Mouse (Mus musculus): ENCODE results near the gene Pvr. TPM values are rescaled to one million over a fixed set of nuclear protein-coding genes. Genes with fewer than 3 reads are reported as not detected.

Gene Pvr
- polyA plus RNA-seq, 1 experiment, result 11.8 TPM

DNA sequence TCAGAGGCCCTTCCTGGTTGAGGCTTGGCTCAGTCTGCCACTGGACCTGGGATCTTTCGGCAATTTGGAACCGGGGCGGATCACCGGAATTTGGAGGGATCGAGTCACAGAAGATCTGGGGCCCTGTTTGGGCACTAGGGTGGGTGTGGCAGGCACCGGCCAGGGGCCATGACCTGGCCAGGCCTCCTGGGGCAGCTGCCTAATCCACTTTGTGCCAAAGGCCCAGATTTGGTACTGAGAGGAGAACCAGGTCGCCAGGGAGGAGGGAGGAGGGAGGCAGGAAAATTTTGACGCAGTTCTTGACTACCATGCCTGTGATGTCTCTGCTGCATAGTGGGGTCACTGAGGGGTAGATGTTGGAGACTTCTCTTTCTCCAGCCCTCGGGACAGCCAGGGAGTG lies 59.8 kb downstream of the Pvr start, which contains the start of gene Ceacam16:
Gene Ceacam16 (minus strand): TSS at position 101 of the 400 bp plus-strand sequence.
- H3K4me3 ChIP-seq (ENCODE audit: insufficient read depth, low read length), result no peak within 1 kb of the TSS
- no peak within 1 kb of the TSS for H3K27ac ChIP-seq (ENCODE audit: insufficient read depth, low read length)
- H3K4me1 ChIP-seq (ENCODE audit: control insufficient read depth, insufficient read depth, low read length), result no peaks in the 10 kb centered on the region
- TF ChIP-seq CTCF (IDR thresholded peaks at IDR 0.05; ENCODE audit: extremely low read depth, insufficient read depth, low read length), result no peak
- no peak for TF ChIP-seq POLR2A (IDR thresholded peaks at IDR 0.05; ENCODE audit: extremely low read depth, insufficient read depth, low read length)

DNA sequence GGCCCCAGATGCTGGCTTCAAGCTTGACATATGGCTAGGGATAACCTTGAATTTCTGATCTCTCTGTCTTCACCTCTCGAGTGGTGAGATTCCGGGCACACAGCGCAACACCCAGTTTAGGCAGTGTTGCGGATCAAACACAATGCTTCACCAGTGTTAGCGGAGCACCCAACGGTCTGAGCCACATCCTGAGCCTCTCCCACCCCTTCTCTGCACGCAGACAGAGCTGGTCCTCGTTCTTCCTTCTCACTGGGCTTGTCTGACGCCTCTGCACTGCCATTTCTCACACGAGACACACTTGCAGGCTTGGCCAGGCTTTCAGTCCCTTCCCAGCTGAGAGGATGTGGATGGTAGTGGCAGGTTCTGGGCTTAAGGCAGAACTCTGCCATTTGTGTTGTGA lies 61.2 kb downstream of the Pvr start:
- Histone ChIP-seq H3K4me3 (ENCODE audit: insufficient read depth, low read length) (no peak overlapping the region), H3K4me1 (ENCODE audit: control insufficient read depth, insufficient read depth, low read length) (no peaks in the 10 kb centered on the region), H3K27ac (ENCODE audit: insufficient read depth, low read length) (no peak overlapping the region)
- no peak for TF ChIP-seq POLR2A (IDR thresholded peaks at IDR 0.05; ENCODE audit: extremely low read depth, insufficient read depth, low read length)
- no peak for TF ChIP-seq CTCF (IDR thresholded peaks at IDR 0.05; ENCODE audit: extremely low read depth, insufficient read depth, low read length)

DNA sequence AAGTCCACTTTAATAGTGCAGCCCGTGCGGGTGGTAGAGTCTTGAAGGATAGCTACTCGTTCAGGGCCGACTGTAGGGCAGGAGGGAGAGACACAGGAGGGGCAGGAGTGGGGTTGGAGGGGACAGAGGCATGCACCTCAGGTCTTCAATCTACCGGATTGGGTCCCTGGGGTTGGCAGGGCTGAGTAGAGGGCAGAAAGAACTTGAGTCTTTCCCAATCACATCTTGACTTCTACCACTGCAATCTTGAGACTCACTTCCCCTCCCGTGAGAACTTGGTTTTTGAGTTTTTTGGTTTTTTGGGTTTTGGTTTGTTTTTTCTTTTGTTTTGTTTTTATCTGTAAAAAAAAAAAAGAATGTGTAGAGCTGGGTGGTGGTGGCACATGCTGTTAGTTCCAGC lies 64.7 kb downstream of the Pvr start:
- H3K4me1 ChIP-seq (ENCODE audit: control insufficient read depth, insufficient read depth, low read length), result no peaks in the 10 kb centered on the region

DNA sequence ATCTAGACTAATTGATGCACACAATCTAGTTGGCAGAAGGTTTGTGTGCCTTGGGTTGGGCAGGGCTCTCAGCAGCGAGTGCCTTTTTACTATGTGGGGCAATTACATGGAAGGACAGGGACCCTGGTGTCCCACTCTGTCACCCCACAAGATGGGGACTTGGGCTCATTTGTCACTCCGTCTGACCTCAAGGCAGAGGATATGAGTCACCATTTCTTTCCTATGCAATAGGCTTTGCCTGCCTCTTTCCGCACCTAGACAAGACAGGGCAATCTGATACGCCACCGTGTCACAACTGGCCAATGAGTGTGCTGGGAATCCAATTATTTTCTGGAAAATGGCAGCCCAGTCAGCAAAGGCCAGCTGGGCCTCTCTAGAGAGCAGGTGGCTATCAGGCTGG lies 65.3 kb downstream of the Pvr start:
- Histone ChIP-seq H3K4me1 (ENCODE audit: control insufficient read depth, insufficient read depth, low read length) (no peaks in the 10 kb centered on the region), H3K4me3 (ENCODE audit: insufficient read depth, low read length) (no peak overlapping the region), H3K27ac (ENCODE audit: insufficient read depth, low read length) (no peak overlapping the region)
- no peak for TF ChIP-seq CTCF (IDR thresholded peaks at IDR 0.05; ENCODE audit: extremely low read depth, insufficient read depth, low read length)
- no peak for TF ChIP-seq POLR2A (IDR thresholded peaks at IDR 0.05; ENCODE audit: extremely low read depth, insufficient read depth, low read length)

More for the DNA sequence above, 64.7 kb downstream of the Pvr start:
- TF ChIP-seq POLR2A (IDR thresholded peaks at IDR 0.05; ENCODE audit: extremely low read depth, insufficient read depth, low read length), result no peak
- TF ChIP-seq CTCF (IDR thresholded peaks at IDR 0.05; ENCODE audit: extremely low read depth, insufficient read depth, low read length), result no peak
- no peak overlapping the region for H3K4me3 ChIP-seq (ENCODE audit: insufficient read depth, low read length)
- H3K27ac ChIP-seq (ENCODE audit: insufficient read depth, low read length), result no peak overlapping the region

Other genes starting within 250 kb of the Pvr start
- gene Apoc2, start 243.2 kb downstream of the Pvr start, polyA plus RNA-seq (2012; rRNA removed), result not detected in 2 replicates
- not detected in 2 replicates for gene Gm44805, start 239.7 kb downstream of the Pvr start, polyA plus RNA-seq (2012; rRNA removed)
- not detected in 2 replicates for gene Apoc4, start 239.7 kb downstream of the Pvr start, polyA plus RNA-seq (2012; rRNA removed)
- 1.3 and 1.4 TPM in 2 replicates for gene Apoc1, start 228.5 kb downstream of the Pvr start, polyA plus RNA-seq (2012; rRNA removed)
- 4,294 and 4,561 TPM in 2 replicates for gene Apoe, start 222.0 kb downstream of the Pvr start, polyA plus RNA-seq (2012; rRNA removed)
- 108 TPM in 2 replicates for gene Tomm40, start 205.7 kb downstream of the Pvr start, polyA plus RNA-seq (2012; rRNA removed)
- 6.9 and 7.1 TPM in 2 replicates for gene Nectin2, start 170.7 kb downstream of the Pvr start, polyA plus RNA-seq (2012; rRNA removed)
- 23.0 and 24.4 TPM in 2 replicates for gene Bcam, start 150.1 kb downstream of the Pvr start, polyA plus RNA-seq (2012; rRNA removed)
- gene Cblc, start 124.4 kb downstream of the Pvr start, polyA plus RNA-seq (2012; rRNA removed), result not detected in 2 replicates
- gene Bcl3, start 98.4 kb downstream of the Pvr start, polyA plus RNA-seq (2012; rRNA removed), result 0.42 and 0.53 TPM in 2 replicates
- gene Gm19345, start 69.2 kb downstream of the Pvr start, polyA plus RNA-seq (2012; rRNA removed), result 3.0 and 3.9 TPM in 2 replicates
- not detected in 2 replicates for gene Ceacam16, start 59.9 kb downstream of the Pvr start, polyA plus RNA-seq (2012; rRNA removed)
- gene Ceacam19, start 33.2 kb downstream of the Pvr start, polyA plus RNA-seq (2012; rRNA removed), result not detected in 2 replicates
- not detected in 2 replicates for gene Igsf23, start 29.6 kb upstream of the Pvr start, polyA plus RNA-seq (2012; rRNA removed)
- not detected in 2 replicates for gene Ceacam20, start 44.3 kb upstream of the Pvr start, polyA plus RNA-seq (2012; rRNA removed)
- gene Nlrp9b, start 70.3 kb upstream of the Pvr start, polyA plus RNA-seq (2012; rRNA removed), result not detected in 2 replicates
- gene Vmn1r91, start 178.5 kb upstream of the Pvr start, polyA plus RNA-seq (2012; rRNA removed), result not detected in 2 replicates
- not detected in 2 replicates for gene Gm16442, start 201.4 kb upstream of the Pvr start, polyA plus RNA-seq (2012; rRNA removed)
- gene Vmn1r93, start 217.9 kb upstream of the Pvr start, polyA plus RNA-seq (2012; rRNA removed), result not detected in 2 replicates
- gene Vmn1r94, start 247.2 kb upstream of the Pvr start, polyA plus RNA-seq (2012; rRNA removed), result not detected in 2 replicates